Mouse (Mus musculus) erythroblast, embryonic 14.5 days (primary cell): Measurements from ENCODE around the gene Phrf1.

Experiments used
- GATA1 ChIP-seq: IDR thresholded peaks from 2 replicates; pipeline ENCODE4 v1.6.1; 2012; ENCODE audit warnings: low read length, inconsistent platforms, mixed read lengths
- TAL1 ChIP-seq: IDR thresholded peaks from 3 replicates; pipeline ENCODE4 v1.6.1; 2012; ENCODE audit warnings: low read length, inconsistent platforms, mixed read lengths

DNA sequence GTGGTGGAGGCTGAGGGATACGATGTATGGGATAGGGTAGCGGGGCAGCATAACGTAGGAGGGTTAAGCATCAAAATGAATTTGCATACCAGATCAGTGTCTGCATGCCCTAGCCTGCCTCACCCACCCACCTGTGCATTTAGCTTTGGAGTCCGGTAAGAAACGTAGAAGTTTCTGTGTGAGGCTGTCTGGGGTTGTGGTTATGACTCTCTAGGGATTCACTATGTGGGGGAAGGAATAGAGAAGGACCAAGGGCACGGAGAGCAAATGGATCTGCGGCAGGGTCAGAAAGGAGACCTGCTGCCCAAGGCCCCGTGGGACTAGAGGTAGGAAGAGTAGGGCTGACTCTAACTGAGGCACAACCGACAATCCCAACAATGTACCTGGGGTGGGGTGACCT, 46.8 kb downstream of the Phrf1 start:
- no peak for TF ChIP-seq TAL1
- no peak for TF ChIP-seq GATA1
